Mouse (Mus musculus): ENCODE measurements around the gene Ube2h. TPM values are rescaled to one million over a fixed set of nuclear protein-coding genes. Genes with fewer than 3 reads are reported as not detected.
A peak's percentile ranks its signal among the peaks of the same experiment; 100 is the strongest.

The Ube2h gene
- polyA plus RNA-seq, 1 experiment from 2014 or later = 35.4 TPM

- Histone ChIP-seq H3K4me3 (replicated peaks) (no peak overlapping the region), H3K27me3 (replicated peaks) (no peaks in the 10 kb centered on the region), H3K9ac (no peak overlapping the region), H3K36me3 (no peaks in the 10 kb centered on the region; the same call in 1 of the 2 replicates), H3K4me2 (replicated peaks) (no peak overlapping the region), H3K27ac (no peak overlapping the region), H3K4me1 (replicated peaks) (no peaks in the 10 kb centered on the region), H3K9me3 (no peaks in the 10 kb centered on the region)
- ATAC-seq = no peak
- WGBS = 81% methylated on average over 6 of the region's 6 CpGs
These were observed 65.1 kb downstream of the Ube2h start for GRCm38 (mm10) chr6:30239207-30239606.

GRCm38 (mm10) chr6:30238079-30238478 is 66.3 kb downstream of the Ube2h start:
- Histone ChIP-seq H3K4me1 (replicated peaks) (no peaks in the 10 kb centered on the region), H3K9me3 (no peaks in the 10 kb centered on the region), H3K36me3 (no peaks in the 10 kb centered on the region), H3K27ac (no peak overlapping the region), H3K27me3 (replicated peaks) (no peaks in the 10 kb centered on the region), H3K4me3 (replicated peaks) (no peak overlapping the region), H3K9ac (no peak overlapping the region), H3K4me2 (replicated peaks) (no peak overlapping the region)
- WGBS = 83% methylated on average over 2 of the region's 2 CpGs
- 0 out of 2 replicates have a peak, but pooled peaks have one; percentile 36 for ATAC-seq

GRCm38 (mm10) chr6:30236564-30236963 is 67.8 kb downstream of the Ube2h start:
- H3K4me3 ChIP-seq (replicated peaks) = no peak overlapping the region

GRCm38 (mm10) chr6:30231758-30232293 is 72.5 kb downstream of the Ube2h start:
- no peak overlapping the region for H3K27ac ChIP-seq
- no peak overlapping the region for H3K4me3 ChIP-seq (replicated peaks)
- 69% methylated on average over 4 of the region's 4 CpGs for whole genome bisulfite sequencing
- H3K27me3 ChIP-seq (replicated peaks) = no peaks in the 10 kb centered on the region
- H3K9ac ChIP-seq = no peak overlapping the region
- H3K4me1 ChIP-seq (replicated peaks) = peaks cover 3% of the 10 kb centered on the region; the same call in 1 of the 2 replicates
- ATAC-seq = peak; percentile 75
- H3K4me2 ChIP-seq (replicated peaks) = no peak overlapping the region
- no peaks in the 10 kb centered on the region for H3K36me3 ChIP-seq
- H3K9me3 ChIP-seq = no peaks in the 10 kb centered on the region

More at GRCm38 (mm10) chr6:30236564-30236963, 67.8 kb downstream of the Ube2h start:
- no peaks in the 10 kb centered on the region for H3K27me3 ChIP-seq (replicated peaks)
- H3K36me3 ChIP-seq = no peaks in the 10 kb centered on the region
- 45% methylated on average over 1 of the region's 1 CpGs for WGBS
- no peak overlapping the region for H3K4me2 ChIP-seq (replicated peaks)
- H3K9ac ChIP-seq = no peak overlapping the region
- H3K9me3 ChIP-seq = no peaks in the 10 kb centered on the region
- H3K27ac ChIP-seq = no peak overlapping the region
- no peak for ATAC-seq
- no peaks in the 10 kb centered on the region for H3K4me1 ChIP-seq (replicated peaks)

GRCm38 (mm10) chr6:30230246-30230645 is 74.1 kb downstream of the Ube2h start:
- H3K4me3 ChIP-seq (replicated peaks) = no peak overlapping the region
- 0 out of 2 replicates have a peak, but pooled peaks cover 5% of the 10 kb centered on the region for H3K36me3 ChIP-seq
- H3K27me3 ChIP-seq (replicated peaks) = no peaks in the 10 kb centered on the region
- H3K27ac ChIP-seq = no peak overlapping the region
- H3K4me2 ChIP-seq (replicated peaks) = no peak overlapping the region
- WGBS = 84% methylated on average over 7 of the region's 7 CpGs
- no peaks in the 10 kb centered on the region for H3K9me3 ChIP-seq
- no peak overlapping the region for H3K9ac ChIP-seq
- ATAC-seq = no peak
- H3K4me1 ChIP-seq (replicated peaks) = peaks cover 3% of the 10 kb centered on the region; the same call in 1 of the 2 replicates

- no peak overlapping the region for H3K9ac ChIP-seq
- no peaks in the 10 kb centered on the region for H3K27me3 ChIP-seq (replicated peaks)
- 0 out of 2 replicates have a peak, but pooled peaks cover 5% of the 10 kb centered on the region for H3K36me3 ChIP-seq
- H3K4me1 ChIP-seq (replicated peaks) = peaks cover 3% of the 10 kb centered on the region; the same call in 1 of the 2 replicates
- no peak overlapping the region for H3K4me2 ChIP-seq (replicated peaks)
- H3K9me3 ChIP-seq = no peaks in the 10 kb centered on the region
- H3K27ac ChIP-seq = no peak overlapping the region
- ATAC-seq = no peak
- WGBS = 84% methylated on average over 2 of the region's 2 CpGs
- no peak overlapping the region for H3K4me3 ChIP-seq (replicated peaks)
These were observed 75.4 kb downstream of the Ube2h start for GRCm38 (mm10) chr6:30228921-30229320.

- Histone ChIP-seq H3K27ac (no peak overlapping the region), H3K9me3 (no peaks in the 10 kb centered on the region), H3K4me3 (replicated peaks) (no peak overlapping the region), H3K9ac (no peak overlapping the region), H3K4me2 (replicated peaks) (no peak overlapping the region), H3K36me3 (0 out of 2 replicates have a peak, but pooled peaks cover 5% of the 10 kb centered on the region), H3K27me3 (replicated peaks) (no peaks in the 10 kb centered on the region), H3K4me1 (replicated peaks) (peaks cover 3% of the 10 kb centered on the region; the same call in 1 of the 2 replicates)
- WGBS = 74% methylated on average over 5 of the region's 5 CpGs
- no peak for ATAC-seq
These were observed 76.0 kb downstream of the Ube2h start for GRCm38 (mm10) chr6:30228353-30228752.

- 84% methylated on average over 7 of the region's 7 CpGs for WGBS
- peaks cover 3% of the 10 kb centered on the region; the same call in 1 of the 2 replicates for H3K4me1 ChIP-seq (replicated peaks)
These were observed 77.2 kb downstream of the Ube2h start for GRCm38 (mm10) chr6:30226971-30227700.

GRCm38 (mm10) chr6:30224693-30225092 is 79.6 kb downstream of the Ube2h start:
- 86% methylated on average over 1 of the region's 1 CpGs for WGBS
- Histone ChIP-seq H3K4me1 (replicated peaks) (0 out of 2 replicates have a peak, but pooled peaks cover 3% of the 10 kb centered on the region), H3K4me2 (replicated peaks) (no peak overlapping the region), H3K4me3 (replicated peaks) (no peak overlapping the region), H3K9me3 (no peaks in the 10 kb centered on the region), H3K27me3 (replicated peaks) (no peaks in the 10 kb centered on the region), H3K9ac (no peak overlapping the region), H3K36me3 (peaks cover 5% of the 10 kb centered on the region; the same call in 1 of the 2 replicates), H3K27ac (no peak overlapping the region)
- ATAC-seq = no peak

More at GRCm38 (mm10) chr6:30226971-30227700, 77.2 kb downstream of the Ube2h start:
- no peak for ATAC-seq
- H3K36me3 ChIP-seq = 0 out of 2 replicates have a peak, but pooled peaks cover 5% of the 10 kb centered on the region
- no peaks in the 10 kb centered on the region for H3K27me3 ChIP-seq (replicated peaks)
- H3K9ac ChIP-seq = no peak overlapping the region
- H3K4me3 ChIP-seq (replicated peaks) = no peak overlapping the region
- H3K4me2 ChIP-seq (replicated peaks) = no peak overlapping the region
- no peak overlapping the region for H3K27ac ChIP-seq
- no peaks in the 10 kb centered on the region for H3K9me3 ChIP-seq

GRCm38 (mm10) chr6:30222321-30222720 is 82.0 kb downstream of the Ube2h start:
- no peaks in the 10 kb centered on the region for H3K4me1 ChIP-seq (replicated peaks)
- no peak overlapping the region for H3K9ac ChIP-seq
- ATAC-seq = no peak
- H3K27me3 ChIP-seq (replicated peaks) = no peaks in the 10 kb centered on the region
- no peak overlapping the region for H3K4me2 ChIP-seq (replicated peaks)
- peaks cover 8% of the 10 kb centered on the region; the same call in 1 of the 2 replicates for H3K36me3 ChIP-seq
- H3K4me3 ChIP-seq (replicated peaks) = no peak overlapping the region
- no peak overlapping the region for H3K27ac ChIP-seq
- no peaks in the 10 kb centered on the region for H3K9me3 ChIP-seq
- 79% methylated on average over 1 of the region's 1 CpGs for WGBS

- Histone ChIP-seq H3K9ac (no peak overlapping the region), H3K27me3 (replicated peaks) (no peaks in the 10 kb centered on the region), H3K4me2 (replicated peaks) (no peak overlapping the region), H3K9me3 (no peaks in the 10 kb centered on the region), H3K4me1 (replicated peaks) (no peaks in the 10 kb centered on the region), H3K27ac (no peak overlapping the region), H3K36me3 (peaks cover 4% of the 10 kb centered on the region; the same call in 1 of the 2 replicates), H3K4me3 (replicated peaks) (no peak overlapping the region)
- ATAC-seq = no peak
- 87% methylated on average over 3 of the region's 3 CpGs for WGBS
These were observed 86.8 kb downstream of the Ube2h start for GRCm38 (mm10) chr6:30217581-30217980.

GRCm38 (mm10) chr6:30212468-30212867 is 91.9 kb downstream of the Ube2h start:
- Histone ChIP-seq H3K9ac (no peak overlapping the region), H3K27ac (no peak overlapping the region), H3K4me2 (replicated peaks) (no peak overlapping the region), H3K4me3 (replicated peaks) (no peak overlapping the region), H3K36me3 (0 out of 2 replicates have a peak, but pooled peaks cover 4% of the 10 kb centered on the region), H3K9me3 (no peaks in the 10 kb centered on the region), H3K27me3 (replicated peaks) (no peaks in the 10 kb centered on the region), H3K4me1 (replicated peaks) (no peaks in the 10 kb centered on the region)
- ATAC-seq = no peak
- WGBS = 91% methylated on average over 8 of the region's 8 CpGs
